Mouse (Mus musculus) cerebellum, adult 2 months (tissue): Measurements from ENCODE around the gene Ttc3. TPM values are rescaled to one million over a fixed set of nuclear protein-coding genes. Genes with fewer than 3 reads are reported as not detected.
A peak's percentile ranks its signal among the peaks of the same experiment; 100 is the strongest.

ENCODE experiments used
- DNase-seq, 2 experiments: peaks; one replicate each; pipeline ENCODE4 v3.0.0; 2021
- H3K27ac ChIP-seq: fragments of 200-500 bp; 2 replicates; pipeline ENCODE4 v1.5.1; 2012; ENCODE audit warnings: low read length, control low read depth, inconsistent platforms; ENCODE audit not compliant: insufficient read depth
- H3K27me3 ChIP-seq: fragments of 200-500 bp; 2 replicates; pipeline ENCODE4 v1.6.1; 2012; ENCODE audit warnings: inconsistent platforms, mild to moderate bottlenecking, low read length, moderate library complexity; ENCODE audit not compliant: control insufficient read depth, insufficient read depth
- H3K4me1 ChIP-seq: fragments of 200-500 bp; 2 replicates; pipeline ENCODE4 v1.6.1; 2011; ENCODE audit warnings: low read length; ENCODE audit not compliant: control insufficient read depth, insufficient read depth
- H3K4me3 ChIP-seq: fragments of 200-500 bp; replicated peaks from 2 replicates; pipeline ENCODE3; 2011; ENCODE audit warnings: mild to moderate bottlenecking, low read depth, low read length, control low read depth; ENCODE audit not compliant: insufficient read depth
- CTCF ChIP-seq: fragments of 200-500 bp; IDR thresholded peaks from 2 replicates; pipeline ENCODE4 v1.5.1; 2011; ENCODE audit warnings: low read depth, mild to moderate bottlenecking, control low read depth, low read length, moderate library complexity, borderline replicate concordance; ENCODE audit not compliant: insufficient read depth
- POLR2A ChIP-seq: fragments of 200-500 bp; IDR thresholded peaks from 2 replicates; pipeline ENCODE4 v1.6.1; 2011; ENCODE audit warnings: low read length, control low read depth, borderline replicate concordance; ENCODE audit not compliant: insufficient read depth
- WGBS: fragments of 180-500 bp; shearing (Covaris S2); methylation state at CpG from one replicate; pipeline ENCODE4 v1.1.7; 2018; 5-methylcytosine and 5-hydroxymethylcytosine counted together
- polyA plus RNA-seq: library from polyadenylated mRNA; depleted of rRNA; stranded (reverse); fragments of >200 nt; gene quantifications from 2 replicates; pipeline ENCODE4 v1.2.3, GENCODE M21; 2012

The Ttc3 gene
- polyA plus RNA-seq, 1 experiment: 301 TPM

- Histone ChIP-seq H3K27me3 (no peaks in the 10 kb centered on the region), H3K4me3 (no peak overlapping the region), H3K4me1 (no peaks in the 10 kb centered on the region; the same call in 1 of the 2 replicates), H3K27ac (no peak overlapping the region)
- DNase-seq: no peak
- TF ChIP-seq POLR2A (no peak), CTCF (no peak)
- WGBS: 95% methylated on average over 6 of the region's 6 CpGs
These were observed 43.7 kb downstream of the Ttc3 start for GRCm38 (mm10) chr16:94414151-94414550.

GRCm38 (mm10) chr16:94420498-94420897 lies 50.1 kb downstream of the Ttc3 start:
- TF ChIP-seq POLR2A (no peak), CTCF (no peak; the same call in 1 of the 2 replicates)
- DNase-seq: no peak
- Histone ChIP-seq H3K4me3 (no peak overlapping the region), H3K27me3 (no peaks in the 10 kb centered on the region), H3K4me1 (no peaks in the 10 kb centered on the region), H3K27ac (no peak overlapping the region)
- 99% methylated on average over 3 of the region's 3 CpGs for WGBS

GRCm38 (mm10) chr16:94428948-94429347 lies 58.5 kb downstream of the Ttc3 start:
- 88% methylated on average over 4 of the region's 4 CpGs for WGBS
- peak in 1 of 2 experiments; percentile 1 for DNase-seq

GRCm38 (mm10) chr16:94435495-94436234 lies 65.2 kb downstream of the Ttc3 start:
- Histone ChIP-seq H3K27ac (no peak overlapping the region), H3K4me3 (no peak overlapping the region), H3K4me1 (no peaks in the 10 kb centered on the region), H3K27me3 (no peaks in the 10 kb centered on the region)
- WGBS: 91% methylated on average over 8 of the region's 8 CpGs
- DNase-seq: peak in 1 of 2 experiments; percentile 3
- TF ChIP-seq POLR2A (no peak), CTCF (no peak)

More at GRCm38 (mm10) chr16:94428948-94429347, 58.5 kb downstream of the Ttc3 start:
- Histone ChIP-seq H3K4me3 (no peak overlapping the region), H3K4me1 (no peaks in the 10 kb centered on the region), H3K27me3 (no peaks in the 10 kb centered on the region), H3K27ac (no peak overlapping the region)
- TF ChIP-seq CTCF: no peak
- TF ChIP-seq POLR2A: no peak

GRCm38 (mm10) chr16:94436801-94437200 lies 66.4 kb downstream of the Ttc3 start:
- H3K27ac ChIP-seq: no peak overlapping the region

GRCm38 (mm10) chr16:94441361-94441760 lies 70.9 kb downstream of the Ttc3 start:
- no peak overlapping the region for H3K4me3 ChIP-seq
- H3K4me1 ChIP-seq: no peaks in the 10 kb centered on the region
- no peaks in the 10 kb centered on the region for H3K27me3 ChIP-seq
- no peak overlapping the region for H3K27ac ChIP-seq
- TF ChIP-seq POLR2A (no peak), CTCF (no peak)
- 66% methylated on average over 2 of the region's 2 CpGs for WGBS
- DNase-seq: peak in 1 of 2 experiments; percentile 1

More at GRCm38 (mm10) chr16:94436801-94437200, 66.4 kb downstream of the Ttc3 start:
- TF ChIP-seq POLR2A (no peak), CTCF (no peak)
- 78% methylated on average over 2 of the region's 2 CpGs for whole genome bisulfite sequencing
- DNase-seq: peak in 1 of 2 experiments; percentile 1
- H3K4me1 ChIP-seq: no peaks in the 10 kb centered on the region
- no peak overlapping the region for H3K4me3 ChIP-seq
- no peaks in the 10 kb centered on the region for H3K27me3 ChIP-seq

GRCm38 (mm10) chr16:94449151-94449550 lies 78.7 kb downstream of the Ttc3 start:
- no peaks in the 10 kb centered on the region for H3K27me3 ChIP-seq
- DNase-seq: no peak
- 77% methylated on average over 8 of the region's 8 CpGs for WGBS
- H3K4me1 ChIP-seq: no peaks in the 10 kb centered on the region; the same call in 1 of the 2 replicates
- H3K27ac ChIP-seq: no peak overlapping the region
- TF ChIP-seq POLR2A: no peak
- TF ChIP-seq CTCF: peak; percentile 14; the same call in 1 of the 2 replicates
- no peak overlapping the region for H3K4me3 ChIP-seq

- H3K4me1 ChIP-seq: no peaks in the 10 kb centered on the region; the same call in 1 of the 2 replicates
- no peaks in the 10 kb centered on the region for H3K27me3 ChIP-seq
- DNase-seq: no peak
- no peak for TF ChIP-seq CTCF
- no peak for TF ChIP-seq POLR2A
- H3K27ac ChIP-seq: no peak overlapping the region
- 94% methylated on average over 7 of the region's 7 CpGs for WGBS
- H3K4me3 ChIP-seq: no peak overlapping the region
These were observed 79.2 kb downstream of the Ttc3 start for GRCm38 (mm10) chr16:94449632-94450031.
